8 mouse cellular contexts compared by ENCODE assay signal in genomic region chr12:98181729-98182128, GRCm38 (mm10).
DNase-seq lines count a peak whose midpoint lies in the region; ATAC-seq and TF ChIP-seq lines count a peak whose summit lies in the region.

No protein-coding gene starts in this region.

- 14% methylated on average over 9 of the region's 9 CpGs for WGBS in heart, embryonic 13.5 days
- 10% methylated on average over 9 of the region's 9 CpGs for WGBS in lung, embryonic 15.5 days

- H3K36me3 ChIP-seq in heart, embryonic 13.5 days, result no peaks in the 10 kb centered on the region
- no peaks in the 10 kb centered on the region for H3K36me3 ChIP-seq in lung, embryonic 15.5 days

- H3K27ac ChIP-seq in heart, embryonic 13.5 days (replicated peaks), result no peak overlapping the region
- H3K27ac ChIP-seq in lung, embryonic 15.5 days, result no peak overlapping the region

- peak; percentile 26 for DNase-seq in CD4-positive helper T cell, adult 2 months (ENCODE audit: low read depth, low spot score)
- DNase-seq in Patski (ENCODE audit: low read depth, low spot score), result peak; percentile 10
- peak; percentile 64 for DNase-seq in embryo, embryonic 11.5 days (ENCODE audit: low read depth, low spot score)
- peak; percentile 50 for DNase-seq in kidney, postnatal 14 days
- DNase-seq in right cerebral cortex, adult 18-20 months, result peak; percentile 60
- DNase-seq in ovary, postnatal 36 days (ENCODE audit: low spot score), result no peak

- peak; percentile 72 for TF ChIP-seq CTCF in Patski (IDR thresholded peaks at IDR 0.05)

- H3K4me1 ChIP-seq in heart, embryonic 13.5 days, result peaks cover 3% of the 10 kb centered on the region; the same call in 1 of the 2 replicates
- H3K4me1 ChIP-seq in lung, embryonic 15.5 days, result no peaks in the 10 kb centered on the region

- CTCF ChIA-PET in Patski (lab: Charles Lee), result interaction anchor here (0.8 to 2.8 kb wide), 10 partner anchors 8 to 588 kb away, joined by 3 to 17 read pairs (median 4); no protein-coding TSS in a partner anchor

- peak; percentile 54 for ATAC-seq in Patski
- no peak for ATAC-seq in heart, embryonic 13.5 days (ENCODE audit: extremely low read depth, insufficient number of reproducible peaks, low FRiP score, low TSS enrichment)
- peak; percentile 35; the same call in 1 of the 2 replicates for ATAC-seq in lung, embryonic 15.5 days (ENCODE audit: borderline replicate concordance, extremely low read depth, low FRiP score, low TSS enrichment)

- no peak overlapping the region for H3K9ac ChIP-seq in heart, embryonic 13.5 days
- H3K9ac ChIP-seq in lung, embryonic 15.5 days, result no peak overlapping the region

- no peak overlapping the region for H3K4me3 ChIP-seq in heart, embryonic 13.5 days
- no peak overlapping the region for H3K4me3 ChIP-seq in lung, embryonic 15.5 days

- peak overlapping the region; percentile 47 for H3K4me2 ChIP-seq in heart, embryonic 13.5 days
- H3K4me2 ChIP-seq in lung, embryonic 15.5 days, result 0 out of 2 replicates have a peak overlapping the region, but pooled peaks have one; percentile 7

- peaks cover 3% of the 10 kb centered on the region for H3K27me3 ChIP-seq in Patski
- 0 out of 2 replicates have a peak, but pooled peaks cover 3% of the 10 kb centered on the region for H3K27me3 ChIP-seq in heart, embryonic 13.5 days (replicated peaks)
- H3K27me3 ChIP-seq in lung, embryonic 15.5 days, result peaks cover 6% of the 10 kb centered on the region

- in situ Hi-C loops in Patski (cut with MboI; ENCODE audit: low pct_unique_long_range_greater_than_20kb), result loop anchor here (5.0 to 25.0 kb wide), 3 partner anchors 189 to 1044 kb away; no protein-coding TSS in a partner anchor

- H3K9me3 ChIP-seq in heart, embryonic 13.5 days, result no peaks in the 10 kb centered on the region
- no peaks in the 10 kb centered on the region for H3K9me3 ChIP-seq in lung, embryonic 15.5 days

- POLR2A ChIA-PET in Patski (lab: Charles Lee), result no interaction called here
